Mouse (Mus musculus) mesoderm, embryonic 11.5 days (tissue): Measurements from ENCODE around the gene Tpr.

Source experiments
- DNase-seq: peaks from one replicate; pipeline ENCODE4 v3.0.0-alpha.2; 2012; ENCODE audit warnings: low read depth, low spot score

The Tpr gene

GRCm38 (mm10) chr1:150392638-150393487 lies at the start of gene Tpr, which contains the start of gene Odr4:
Gene Tpr (plus strand): TSS chr1:150392838.
Gene Odr4 (minus strand): TSS chr1:150393080.
- DNase-seq, result peak; percentile 99

- no peak for DNase-seq
Measured at GRCm38 (mm10) chr1:150360864-150361263, 31.8 kb upstream of the Tpr start.

GRCm38 (mm10) chr1:150372895-150373294 lies 19.7 kb upstream of the Tpr start:
- no peak for DNase-seq

- DNase-seq, result no peak
Measured at GRCm38 (mm10) chr1:150374247-150374646, 18.4 kb upstream of the Tpr start.

GRCm38 (mm10) chr1:150384138-150384537 lies 8.5 kb upstream of the Tpr start:
- DNase-seq, result no peak

GRCm38 (mm10) chr1:150387572-150387971 lies 5.1 kb upstream of the Tpr start:
- no peak for DNase-seq

- DNase-seq, result no peak
Measured at GRCm38 (mm10) chr1:150389390-150390129, 3.1 kb upstream of the Tpr start.

GRCm38 (mm10) chr1:150391931-150392637 lies 554 bp upstream of the Tpr start:
- no peak for DNase-seq

GRCm38 (mm10) chr1:150393488-150393852 lies 832 bp downstream of the Tpr start:
- DNase-seq, result no peak

GRCm38 (mm10) chr1:150396001-150396400 lies 3.4 kb downstream of the Tpr start:
- DNase-seq, result no peak

GRCm38 (mm10) chr1:150403914-150404313 lies 11.3 kb downstream of the Tpr start:
- DNase-seq, result no peak

- no peak for DNase-seq
Measured at GRCm38 (mm10) chr1:150404555-150404954, 11.9 kb downstream of the Tpr start.

GRCm38 (mm10) chr1:150407285-150407684 lies 14.6 kb downstream of the Tpr start:
- DNase-seq, result no peak

GRCm38 (mm10) chr1:150409996-150410395 lies 17.4 kb downstream of the Tpr start:
- no peak for DNase-seq

GRCm38 (mm10) chr1:150416006-150416405 lies 23.4 kb downstream of the Tpr start:
- DNase-seq, result no peak

GRCm38 (mm10) chr1:150418426-150418825 lies 25.8 kb downstream of the Tpr start:
- DNase-seq, result no peak

- DNase-seq, result no peak
Measured at GRCm38 (mm10) chr1:150425665-150426064, 33.0 kb downstream of the Tpr start.

GRCm38 (mm10) chr1:150426216-150426615 lies 33.6 kb downstream of the Tpr start:
- no peak for DNase-seq

GRCm38 (mm10) chr1:150438641-150439040 lies 46.0 kb downstream of the Tpr start:
- no peak for DNase-seq

- peak; percentile 4 for DNase-seq
Measured at GRCm38 (mm10) chr1:150441731-150442130, 49.1 kb downstream of the Tpr start.

GRCm38 (mm10) chr1:150458977-150459376 lies 66.3 kb downstream of the Tpr start:
- no peak for DNase-seq

GRCm38 (mm10) chr1:150459599-150459998 lies 67.0 kb downstream of the Tpr start:
- DNase-seq, result no peak
